Mouse (Mus musculus) testis, adult 2 months (tissue): ENCODE measurements around the gene Kif3b.

Experiments
- CTCF ChIP-seq: fragments of 200-500 bp; IDR thresholded peaks from 2 replicates; pipeline ENCODE4 v1.5.1; 2012; ENCODE audit warnings: low read depth, mild to moderate bottlenecking, inconsistent platforms, low read length, moderate library complexity; ENCODE audit not compliant: control insufficient read depth, insufficient read depth, insufficient replicate concordance
- POLR2A ChIP-seq: fragments of 200-500 bp; IDR thresholded peaks from 2 replicates; pipeline ENCODE4 v1.6.1; 2012; ENCODE audit warnings: low read depth, mild to moderate bottlenecking, inconsistent platforms, low read length, moderate library complexity; ENCODE audit not compliant: control insufficient read depth

- TF ChIP-seq CTCF (no peak), POLR2A (no peak)
Measured at GRCm38 (mm10) chr2:153301123-153301522, 9.9 kb downstream of the Kif3b start.
